Mouse (Mus musculus): ENCODE results near the gene Krtap3-1. TPM values are rescaled to one million over a fixed set of nuclear protein-coding genes. Genes with fewer than 3 reads are reported as not detected.

Gene Krtap3-1
- polyA plus RNA-seq, 1 experiment from 2014 or later, result not detected

- Histone ChIP-seq H3K9ac (ENCODE audit: low read length) (no peak overlapping the region), H3K27ac (ENCODE audit: low read length) (no peak overlapping the region), H3K27me3 (ENCODE audit: control insufficient read depth, insufficient read depth, low read depth, low read length) (no peaks in the 10 kb centered on the region), H3K9me3 (ENCODE audit: control insufficient read depth, low read length) (no peaks in the 10 kb centered on the region), H3K4me3 (ENCODE audit: low read length) (no peak overlapping the region), H3K4me2 (ENCODE audit: low read depth, low read length) (no peak overlapping the region), H3K4me1 (replicated peaks; ENCODE audit: control insufficient read depth, insufficient read depth, low read length) (no peaks in the 10 kb centered on the region), H3K36me3 (ENCODE audit: control insufficient read depth, insufficient read depth, low read length) (no peaks in the 10 kb centered on the region)
- no peak for ATAC-seq (ENCODE audit: low read depth)
- WGBS, result 53% methylated on average over 6 of the region's 6 CpGs
Observed at GRCm38 (mm10) chr11:99581564-99581963, 15.1 kb upstream of the Krtap3-1 start.

GRCm38 (mm10) chr11:99581051-99581450, 14.6 kb upstream of the Krtap3-1 start:
- ATAC-seq (ENCODE audit: low read depth), result no peak

GRCm38 (mm10) chr11:99580636-99581035, 14.2 kb upstream of the Krtap3-1 start, which contains the start of gene Krtap1-5:
TSS of gene Krtap1-5 (minus strand) at chr11:99581016.
- no peaks in the 10 kb centered on the region for H3K9me3 ChIP-seq (ENCODE audit: control insufficient read depth, low read length)
- H3K27ac ChIP-seq (ENCODE audit: low read length), result no peak within 1 kb of the TSS
- ATAC-seq (ENCODE audit: low read depth), result no peak
- WGBS, result 83% methylated on average over 6 of the region's 6 CpGs
- H3K4me1 ChIP-seq (replicated peaks; ENCODE audit: control insufficient read depth, insufficient read depth, low read length), result no peaks in the 10 kb centered on the region
- H3K36me3 ChIP-seq (ENCODE audit: control insufficient read depth, insufficient read depth, low read length), result no peaks in the 10 kb centered on the region
- H3K27me3 ChIP-seq (ENCODE audit: control insufficient read depth, insufficient read depth, low read depth, low read length), result no peaks in the 10 kb centered on the region
- H3K9ac ChIP-seq (ENCODE audit: low read length), result no peak within 1 kb of the TSS
- H3K4me3 ChIP-seq (ENCODE audit: low read length), result no peak within 1 kb of the TSS
- no peak within 1 kb of the TSS for H3K4me2 ChIP-seq (ENCODE audit: low read depth, low read length)

More at GRCm38 (mm10) chr11:99581051-99581450, 14.6 kb upstream of the Krtap3-1 start:
- H3K4me2 ChIP-seq (ENCODE audit: low read depth, low read length), result no peak overlapping the region
- no peaks in the 10 kb centered on the region for H3K36me3 ChIP-seq (ENCODE audit: control insufficient read depth, insufficient read depth, low read length)
- WGBS, result 64% methylated on average over 5 of the region's 5 CpGs
- H3K9ac ChIP-seq (ENCODE audit: low read length), result no peak overlapping the region
- no peak overlapping the region for H3K27ac ChIP-seq (ENCODE audit: low read length)
- no peaks in the 10 kb centered on the region for H3K4me1 ChIP-seq (replicated peaks; ENCODE audit: control insufficient read depth, insufficient read depth, low read length)
- no peaks in the 10 kb centered on the region for H3K9me3 ChIP-seq (ENCODE audit: control insufficient read depth, low read length)
- no peak overlapping the region for H3K4me3 ChIP-seq (ENCODE audit: low read length)
- no peaks in the 10 kb centered on the region for H3K27me3 ChIP-seq (ENCODE audit: control insufficient read depth, insufficient read depth, low read depth, low read length)

GRCm38 (mm10) chr11:99574106-99574505, 7.7 kb upstream of the Krtap3-1 start:
- Histone ChIP-seq H3K27ac (ENCODE audit: low read length) (no peak overlapping the region), H3K9me3 (ENCODE audit: control insufficient read depth, low read length) (no peaks in the 10 kb centered on the region), H3K9ac (ENCODE audit: low read length) (peak overlapping the region; percentile 49; the same call in 1 of the 2 replicates), H3K27me3 (ENCODE audit: control insufficient read depth, insufficient read depth, low read depth, low read length) (no peaks in the 10 kb centered on the region), H3K4me1 (replicated peaks; ENCODE audit: control insufficient read depth, insufficient read depth, low read length) (0 out of 2 replicates have a peak, but pooled peaks cover 2% of the 10 kb centered on the region), H3K4me2 (ENCODE audit: low read depth, low read length) (peak overlapping the region; percentile 39), H3K36me3 (ENCODE audit: control insufficient read depth, insufficient read depth, low read length) (no peaks in the 10 kb centered on the region), H3K4me3 (ENCODE audit: low read length) (no peak overlapping the region)
- WGBS, result 1% methylated on average over 7 of the region's 7 CpGs
- ATAC-seq (ENCODE audit: low read depth), result peak; percentile 70; the same call in 1 of the 2 replicates

GRCm38 (mm10) chr11:99573164-99573563, 6.7 kb upstream of the Krtap3-1 start:
- 54% methylated on average over 4 of the region's 4 CpGs for WGBS

GRCm38 (mm10) chr11:99562580-99562979, 3.9 kb downstream of the Krtap3-1 start:
- Histone ChIP-seq H3K4me3 (ENCODE audit: low read length) (no peak overlapping the region), H3K36me3 (ENCODE audit: control insufficient read depth, insufficient read depth, low read length) (no peaks in the 10 kb centered on the region), H3K9ac (ENCODE audit: low read length) (no peak overlapping the region), H3K4me1 (replicated peaks; ENCODE audit: control insufficient read depth, insufficient read depth, low read length) (no peaks in the 10 kb centered on the region), H3K9me3 (ENCODE audit: control insufficient read depth, low read length) (no peaks in the 10 kb centered on the region), H3K27me3 (ENCODE audit: control insufficient read depth, insufficient read depth, low read depth, low read length) (no peaks in the 10 kb centered on the region), H3K4me2 (ENCODE audit: low read depth, low read length) (no peak overlapping the region), H3K27ac (ENCODE audit: low read length) (no peak overlapping the region)
- ATAC-seq (ENCODE audit: low read depth), result no peak
- whole genome bisulfite sequencing, result 73% methylated on average over 6 of the region's 6 CpGs

More at GRCm38 (mm10) chr11:99573164-99573563, 6.7 kb upstream of the Krtap3-1 start:
- no peaks in the 10 kb centered on the region for H3K36me3 ChIP-seq (ENCODE audit: control insufficient read depth, insufficient read depth, low read length)
- H3K27ac ChIP-seq (ENCODE audit: low read length), result no peak overlapping the region
- no peaks in the 10 kb centered on the region for H3K27me3 ChIP-seq (ENCODE audit: control insufficient read depth, insufficient read depth, low read depth, low read length)
- no peak overlapping the region for H3K4me2 ChIP-seq (ENCODE audit: low read depth, low read length)
- H3K4me3 ChIP-seq (ENCODE audit: low read length), result no peak overlapping the region
- no peak for ATAC-seq (ENCODE audit: low read depth)
- no peaks in the 10 kb centered on the region for H3K9me3 ChIP-seq (ENCODE audit: control insufficient read depth, low read length)
- no peak overlapping the region for H3K9ac ChIP-seq (ENCODE audit: low read length)
- 0 out of 2 replicates have a peak, but pooled peaks cover 2% of the 10 kb centered on the region for H3K4me1 ChIP-seq (replicated peaks; ENCODE audit: control insufficient read depth, insufficient read depth, low read length)

GRCm38 (mm10) chr11:99559366-99559765, 7.1 kb downstream of the Krtap3-1 start, which contains the start of gene Gm11939:
TSS of gene Gm11939 (minus strand) at chr11:99559466.
- H3K4me1 ChIP-seq (replicated peaks; ENCODE audit: control insufficient read depth, insufficient read depth, low read length), result no peaks in the 10 kb centered on the region
- H3K4me3 ChIP-seq (ENCODE audit: low read length), result no peak within 1 kb of the TSS
- ATAC-seq (ENCODE audit: low read depth), result no peak
- no peak within 1 kb of the TSS for H3K9ac ChIP-seq (ENCODE audit: low read length)
- H3K9me3 ChIP-seq (ENCODE audit: control insufficient read depth, low read length), result no peaks in the 10 kb centered on the region
- H3K4me2 ChIP-seq (ENCODE audit: low read depth, low read length), result no peak within 1 kb of the TSS
- WGBS, result 82% methylated on average over 9 of the region's 9 CpGs
- H3K27ac ChIP-seq (ENCODE audit: low read length), result no peak within 1 kb of the TSS
- no peaks in the 10 kb centered on the region for H3K36me3 ChIP-seq (ENCODE audit: control insufficient read depth, insufficient read depth, low read length)
- H3K27me3 ChIP-seq (ENCODE audit: control insufficient read depth, insufficient read depth, low read depth, low read length), result no peaks in the 10 kb centered on the region

- no peaks in the 10 kb centered on the region for H3K36me3 ChIP-seq (ENCODE audit: control insufficient read depth, insufficient read depth, low read length)
- H3K27ac ChIP-seq (ENCODE audit: low read length), result no peak overlapping the region
- no peaks in the 10 kb centered on the region for H3K27me3 ChIP-seq (ENCODE audit: control insufficient read depth, insufficient read depth, low read depth, low read length)
- no peaks in the 10 kb centered on the region for H3K4me1 ChIP-seq (replicated peaks; ENCODE audit: control insufficient read depth, insufficient read depth, low read length)
- no peak overlapping the region for H3K4me2 ChIP-seq (ENCODE audit: low read depth, low read length)
- H3K9me3 ChIP-seq (ENCODE audit: control insufficient read depth, low read length), result no peaks in the 10 kb centered on the region
- ATAC-seq (ENCODE audit: low read depth), result no peak
- WGBS, result 61% methylated on average over 3 of the region's 3 CpGs
- H3K9ac ChIP-seq (ENCODE audit: low read length), result no peak overlapping the region
- no peak overlapping the region for H3K4me3 ChIP-seq (ENCODE audit: low read length)
Observed at GRCm38 (mm10) chr11:99557976-99558745, 8.3 kb downstream of the Krtap3-1 start.

GRCm38 (mm10) chr11:99556753-99557152, 9.7 kb downstream of the Krtap3-1 start, which contains the start of gene Krtap3-2:
TSS of gene Krtap3-2 (minus strand) at chr11:99556853.
- H3K27ac ChIP-seq (ENCODE audit: low read length), result no peak within 1 kb of the TSS
- no peaks in the 10 kb centered on the region for H3K4me1 ChIP-seq (replicated peaks; ENCODE audit: control insufficient read depth, insufficient read depth, low read length)
- no peak within 1 kb of the TSS for H3K4me3 ChIP-seq (ENCODE audit: low read length)
- WGBS, result 76% methylated on average over 2 of the region's 2 CpGs
- no peak within 1 kb of the TSS for H3K4me2 ChIP-seq (ENCODE audit: low read depth, low read length)
- no peak for ATAC-seq (ENCODE audit: low read depth)
- H3K9me3 ChIP-seq (ENCODE audit: control insufficient read depth, low read length), result no peaks in the 10 kb centered on the region
- no peak within 1 kb of the TSS for H3K9ac ChIP-seq (ENCODE audit: low read length)
- H3K36me3 ChIP-seq (ENCODE audit: control insufficient read depth, insufficient read depth, low read length), result no peaks in the 10 kb centered on the region
- no peaks in the 10 kb centered on the region for H3K27me3 ChIP-seq (ENCODE audit: control insufficient read depth, insufficient read depth, low read depth, low read length)
